Mouse (Mus musculus): ENCODE data around the gene Mprip. TPM values are rescaled to one million over a fixed set of nuclear protein-coding genes. Genes with fewer than 3 reads are reported as not detected.
"Not testable (repeated sequence)": the region's sequence is repeated elsewhere in the genome, so short reads cannot be mapped to it uniquely, and the experiment has no call there.

The Mprip gene
- polyA plus RNA-seq, 1 experiment from 2014 or later = 97.6 TPM

DNA sequence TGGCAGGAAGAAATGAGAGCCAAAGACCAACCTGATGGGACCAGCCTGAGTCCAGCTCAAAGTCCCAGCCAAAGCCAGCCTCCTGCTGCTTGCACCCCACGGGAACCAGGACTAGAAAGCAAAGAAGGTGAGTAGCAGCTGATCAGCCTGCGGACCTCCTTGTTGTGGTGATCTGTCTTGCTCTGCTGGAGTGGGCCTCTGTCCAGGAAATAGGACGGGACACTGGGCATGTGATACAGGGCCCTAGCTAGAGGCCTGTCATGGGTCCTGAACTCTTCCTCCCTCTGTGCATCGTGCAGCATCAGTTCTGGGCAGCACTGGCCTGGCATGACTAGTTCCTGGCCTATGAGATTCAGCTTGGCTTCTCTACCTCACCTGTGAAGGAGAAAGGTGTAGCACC, 74.8 kb downstream of the Mprip start:
- not testable (repeated sequence) for H3K36me3 ChIP-seq (ENCODE audit: control insufficient read depth, insufficient read depth, low read length); H3K4me1 ChIP-seq (replicated peaks; ENCODE audit: control insufficient read depth, insufficient read depth, low read length); ATAC-seq (replicated peaks; ENCODE audit: low FRiP score); H3K27me3 ChIP-seq (ENCODE audit: control insufficient read depth, insufficient read depth, low read length); H3K27ac ChIP-seq (ENCODE audit: low read depth, low read length); H3K4me2 ChIP-seq (ENCODE audit: low read depth, low read length, severe bottlenecking); H3K4me3 ChIP-seq (ENCODE audit: low read depth, low read length); H3K9ac ChIP-seq (ENCODE audit: low read length); DNase-seq (ENCODE audit: low spot score); H3K9me3 ChIP-seq (ENCODE audit: control insufficient read depth, low read length)
- 92% methylated on average over 4 of the region's 4 CpGs for WGBS

DNA sequence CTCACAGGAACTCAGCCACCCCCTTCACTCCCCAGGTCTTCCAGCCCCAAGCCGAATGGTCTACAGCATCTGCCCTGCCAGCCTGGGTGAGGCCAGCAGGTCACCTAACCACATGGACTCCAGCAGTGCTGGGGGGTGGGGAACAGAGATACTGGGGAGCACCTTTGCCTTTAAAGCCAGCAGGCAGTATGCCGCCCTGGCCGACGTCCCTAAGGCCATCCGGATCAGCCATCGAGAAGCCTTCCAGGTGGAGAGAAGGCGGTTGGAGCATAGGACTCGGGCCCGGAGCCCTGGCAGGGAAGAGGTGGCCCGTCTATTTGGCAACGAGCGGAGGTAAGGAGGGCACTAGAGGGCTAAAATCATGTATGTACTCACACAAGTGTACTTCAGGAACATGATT, 76.1 kb downstream of the Mprip start:
- no peak for DNase-seq (ENCODE audit: low spot score)
- ATAC-seq (replicated peaks; ENCODE audit: low FRiP score) = no peak
- 96% methylated on average over 12 of the region's 12 CpGs for WGBS
- H3K9me3 ChIP-seq (ENCODE audit: control insufficient read depth, low read length) = no peaks in the 10 kb centered on the region
- no peaks in the 10 kb centered on the region for H3K27me3 ChIP-seq (ENCODE audit: control insufficient read depth, insufficient read depth, low read length)
- no peak overlapping the region for H3K27ac ChIP-seq (ENCODE audit: low read depth, low read length)
- H3K9ac ChIP-seq (ENCODE audit: low read length) = no peak overlapping the region
- H3K4me3 ChIP-seq (ENCODE audit: low read depth, low read length) = no peak overlapping the region
- H3K4me1 ChIP-seq (replicated peaks; ENCODE audit: control insufficient read depth, insufficient read depth, low read length) = no peaks in the 10 kb centered on the region
- H3K4me2 ChIP-seq (ENCODE audit: low read depth, low read length, severe bottlenecking) = no peak overlapping the region
- H3K36me3 ChIP-seq (ENCODE audit: control insufficient read depth, insufficient read depth, low read length) = peaks cover 7% of the 10 kb centered on the region; the same call in 1 of the 2 replicates

DNA sequence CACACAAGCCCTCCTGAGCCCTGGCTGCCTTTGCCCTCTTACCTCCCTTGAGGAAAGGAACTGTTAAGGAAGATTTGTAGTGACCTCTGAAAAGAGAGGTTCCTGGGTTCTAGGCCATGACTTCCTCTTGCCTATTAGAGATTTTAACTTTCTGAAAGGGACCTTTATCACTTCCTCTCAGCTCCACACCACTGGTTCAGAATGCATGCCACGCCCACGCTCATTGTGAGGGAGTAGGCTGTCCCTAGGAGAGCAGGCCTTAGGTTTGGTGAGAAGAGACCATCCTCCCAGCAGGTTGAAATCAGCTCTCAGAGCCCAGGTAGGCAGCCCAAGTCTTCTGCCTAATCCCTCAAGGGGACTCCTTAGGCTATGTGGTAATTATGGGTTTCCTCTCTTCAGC, 78.9 kb downstream of the Mprip start:
- Histone ChIP-seq H3K36me3 (ENCODE audit: control insufficient read depth, insufficient read depth, low read length) (peaks cover 15% of the 10 kb centered on the region; the same call in 1 of the 2 replicates), H3K27me3 (ENCODE audit: control insufficient read depth, insufficient read depth, low read length) (no peaks in the 10 kb centered on the region), H3K4me1 (replicated peaks; ENCODE audit: control insufficient read depth, insufficient read depth, low read length) (no peaks in the 10 kb centered on the region), H3K4me3 (ENCODE audit: low read depth, low read length) (no peak overlapping the region), H3K4me2 (ENCODE audit: low read depth, low read length, severe bottlenecking) (no peak overlapping the region), H3K27ac (ENCODE audit: low read depth, low read length) (no peak overlapping the region), H3K9ac (ENCODE audit: low read length) (no peak overlapping the region), H3K9me3 (ENCODE audit: control insufficient read depth, low read length) (no peaks in the 10 kb centered on the region)
- WGBS = 80% methylated on average over 2 of the region's 2 CpGs
- DNase-seq (ENCODE audit: low spot score) (no peak), ATAC-seq (replicated peaks; ENCODE audit: low FRiP score) (no peak)

DNA sequence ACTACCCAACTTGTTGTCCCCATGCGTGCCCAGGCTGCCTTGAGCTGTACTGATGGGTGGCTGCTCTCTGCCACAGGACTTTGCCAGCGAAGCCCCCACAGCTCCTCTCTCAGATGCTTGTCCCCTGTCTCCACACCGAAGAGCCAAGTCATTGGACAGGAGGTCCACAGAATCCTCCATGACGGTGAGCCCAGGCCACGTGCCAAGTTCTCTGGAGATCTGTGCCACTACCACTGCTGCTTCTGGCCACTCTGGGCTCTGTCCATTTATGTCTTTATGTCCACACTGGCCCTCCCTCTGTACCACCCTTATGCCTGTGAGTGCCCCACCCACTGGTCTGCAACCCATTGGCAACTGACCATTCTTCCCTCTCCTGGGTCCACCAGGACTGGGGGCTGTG, 80.8 kb downstream of the Mprip start:
- Histone ChIP-seq H3K9me3 (ENCODE audit: control insufficient read depth, low read length) (no peaks in the 10 kb centered on the region), H3K27me3 (ENCODE audit: control insufficient read depth, insufficient read depth, low read length) (no peaks in the 10 kb centered on the region), H3K9ac (ENCODE audit: low read length) (no peak overlapping the region), H3K36me3 (ENCODE audit: control insufficient read depth, insufficient read depth, low read length) (peaks cover 15% of the 10 kb centered on the region; the same call in 1 of the 2 replicates), H3K4me3 (ENCODE audit: low read depth, low read length) (no peak overlapping the region), H3K4me1 (replicated peaks; ENCODE audit: control insufficient read depth, insufficient read depth, low read length) (no peaks in the 10 kb centered on the region), H3K27ac (ENCODE audit: low read depth, low read length) (no peak overlapping the region), H3K4me2 (ENCODE audit: low read depth, low read length, severe bottlenecking) (no peak overlapping the region)
- ATAC-seq (replicated peaks; ENCODE audit: low FRiP score) (no peak), DNase-seq (ENCODE audit: low spot score) (no peak)
- 99% methylated on average over 5 of the region's 5 CpGs for WGBS

DNA sequence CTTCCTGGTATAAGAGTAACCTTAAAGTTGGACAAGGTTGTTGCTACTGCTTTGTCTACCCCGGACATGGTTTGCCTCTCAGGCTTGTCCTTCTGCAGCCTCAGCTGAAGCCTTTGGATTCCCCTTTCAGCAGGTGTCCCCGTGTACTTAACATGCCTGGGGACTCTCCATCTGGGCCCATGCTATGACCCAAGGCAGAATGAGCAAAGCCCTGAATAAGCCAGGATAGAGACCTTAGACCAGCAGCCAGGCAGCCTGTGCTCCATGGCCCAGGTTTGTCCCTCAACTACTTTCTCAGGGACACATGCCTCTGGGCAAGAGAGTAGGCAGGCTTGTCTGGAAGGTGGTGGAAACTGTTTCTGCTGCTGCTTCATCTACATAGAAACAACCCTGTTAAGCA, 82.2 kb downstream of the Mprip start:
- 86% methylated on average over 2 of the region's 2 CpGs for WGBS
- H3K9me3 ChIP-seq (ENCODE audit: control insufficient read depth, low read length) = no peaks in the 10 kb centered on the region
- H3K4me3 ChIP-seq (ENCODE audit: low read depth, low read length) = no peak overlapping the region
- H3K9ac ChIP-seq (ENCODE audit: low read length) = no peak overlapping the region
- ATAC-seq (replicated peaks; ENCODE audit: low FRiP score) (no peak), DNase-seq (ENCODE audit: low spot score) (no peak)
- no peak overlapping the region for H3K4me2 ChIP-seq (ENCODE audit: low read depth, low read length, severe bottlenecking)
- H3K4me1 ChIP-seq (replicated peaks; ENCODE audit: control insufficient read depth, insufficient read depth, low read length) = no peaks in the 10 kb centered on the region
- no peaks in the 10 kb centered on the region for H3K27me3 ChIP-seq (ENCODE audit: control insufficient read depth, insufficient read depth, low read length)
- peaks cover 15% of the 10 kb centered on the region; the same call in 1 of the 2 replicates for H3K36me3 ChIP-seq (ENCODE audit: control insufficient read depth, insufficient read depth, low read length)
- H3K27ac ChIP-seq (ENCODE audit: low read depth, low read length) = no peak overlapping the region

DNA sequence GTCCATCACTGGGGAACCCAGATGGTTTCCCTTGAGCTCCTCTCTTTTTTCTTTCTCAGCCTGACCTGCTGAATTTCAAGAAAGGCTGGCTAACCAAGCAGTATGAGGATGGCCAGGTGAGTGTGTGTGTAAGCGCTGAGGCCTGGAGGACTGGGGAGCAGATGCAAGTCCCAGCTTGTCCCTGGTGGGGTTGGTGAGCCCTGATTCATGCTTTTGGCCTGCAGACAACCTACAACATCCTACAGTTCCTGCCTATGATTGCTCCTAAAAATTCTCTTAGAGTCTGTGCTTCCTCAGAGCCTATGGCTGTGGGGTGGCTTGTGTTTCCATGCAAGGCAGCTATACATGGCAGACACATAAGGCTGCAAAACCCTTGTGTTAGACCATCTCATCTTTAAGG, 82.6 kb downstream of the Mprip start:
- Histone ChIP-seq H3K36me3 (ENCODE audit: control insufficient read depth, insufficient read depth, low read length) (peaks cover 15% of the 10 kb centered on the region; the same call in 1 of the 2 replicates), H3K9me3 (ENCODE audit: control insufficient read depth, low read length) (no peaks in the 10 kb centered on the region), H3K4me1 (replicated peaks; ENCODE audit: control insufficient read depth, insufficient read depth, low read length) (no peaks in the 10 kb centered on the region), H3K4me2 (ENCODE audit: low read depth, low read length, severe bottlenecking) (no peak overlapping the region), H3K9ac (ENCODE audit: low read length) (no peak overlapping the region), H3K4me3 (ENCODE audit: low read depth, low read length) (no peak overlapping the region), H3K27ac (ENCODE audit: low read depth, low read length) (no peak overlapping the region), H3K27me3 (ENCODE audit: control insufficient read depth, insufficient read depth, low read length) (no peaks in the 10 kb centered on the region)
- ATAC-seq (replicated peaks; ENCODE audit: low FRiP score) = no peak
- DNase-seq (ENCODE audit: low spot score) = no peak
- 96% methylated on average over 1 of the region's 1 CpGs for WGBS

DNA sequence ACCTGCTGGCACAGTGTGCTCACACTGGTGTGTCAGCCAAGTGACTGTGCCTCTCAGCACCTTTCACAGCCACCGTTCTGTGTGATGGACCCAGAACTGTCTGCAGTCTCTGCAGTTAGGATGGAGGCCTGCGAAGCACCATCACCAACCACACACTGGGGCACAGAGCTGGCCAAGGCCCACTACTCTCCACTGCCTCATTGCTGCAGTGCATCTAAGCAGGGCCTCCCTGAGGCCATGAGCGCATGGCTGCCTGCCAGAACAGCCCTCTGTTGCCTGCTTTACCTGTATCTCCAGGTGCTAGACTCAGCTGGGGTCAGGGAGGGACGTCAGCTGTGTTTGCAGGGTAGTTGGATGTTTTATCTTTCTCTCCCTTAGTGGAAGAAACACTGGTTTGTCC, 83.3 kb downstream of the Mprip start:
- Histone ChIP-seq H3K27me3 (ENCODE audit: control insufficient read depth, insufficient read depth, low read length) (no peaks in the 10 kb centered on the region), H3K9ac (ENCODE audit: low read length) (no peak overlapping the region), H3K4me3 (ENCODE audit: low read depth, low read length) (no peak overlapping the region), H3K9me3 (ENCODE audit: control insufficient read depth, low read length) (no peaks in the 10 kb centered on the region), H3K27ac (ENCODE audit: low read depth, low read length) (no peak overlapping the region), H3K36me3 (ENCODE audit: control insufficient read depth, insufficient read depth, low read length) (peaks cover 15% of the 10 kb centered on the region; the same call in 1 of the 2 replicates), H3K4me2 (ENCODE audit: low read depth, low read length, severe bottlenecking) (no peak overlapping the region), H3K4me1 (replicated peaks; ENCODE audit: control insufficient read depth, insufficient read depth, low read length) (no peaks in the 10 kb centered on the region)
- DNase-seq (ENCODE audit: low spot score) (no peak), ATAC-seq (replicated peaks; ENCODE audit: low FRiP score) (no peak)
- 93% methylated on average over 4 of the region's 4 CpGs for WGBS

DNA sequence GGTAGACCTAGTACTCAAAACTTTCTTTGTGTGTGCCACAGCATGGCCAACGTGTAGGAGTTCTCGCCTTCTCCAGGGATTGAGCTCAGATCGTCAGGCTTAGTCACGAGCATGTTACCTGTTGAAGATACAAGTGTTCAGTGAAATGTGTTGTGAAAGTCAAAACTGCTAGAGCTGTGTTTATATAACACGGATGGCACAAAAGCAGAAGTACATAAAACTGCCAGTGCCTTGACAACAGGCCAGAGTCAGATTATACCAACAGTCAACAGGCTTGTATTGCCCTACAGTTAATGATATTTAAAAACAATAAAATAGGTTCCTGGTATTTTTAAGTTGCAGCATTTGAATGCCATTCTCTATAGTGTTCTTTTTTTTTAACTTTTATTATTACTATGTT, 84.7 kb downstream of the Mprip start:
- Histone ChIP-seq H3K4me3 (ENCODE audit: low read depth, low read length) (no peak overlapping the region), H3K9ac (ENCODE audit: low read length) (no peak overlapping the region), H3K9me3 (ENCODE audit: control insufficient read depth, low read length) (no peaks in the 10 kb centered on the region), H3K27me3 (ENCODE audit: control insufficient read depth, insufficient read depth, low read length) (no peaks in the 10 kb centered on the region), H3K36me3 (ENCODE audit: control insufficient read depth, insufficient read depth, low read length) (peaks cover 11% of the 10 kb centered on the region; the same call in 1 of the 2 replicates), H3K27ac (ENCODE audit: low read depth, low read length) (no peak overlapping the region), H3K4me1 (replicated peaks; ENCODE audit: control insufficient read depth, insufficient read depth, low read length) (no peaks in the 10 kb centered on the region), H3K4me2 (ENCODE audit: low read depth, low read length, severe bottlenecking) (no peak overlapping the region)
- no peak for DNase-seq (ENCODE audit: low spot score)
- ATAC-seq (replicated peaks; ENCODE audit: low FRiP score) = no peak
- 94% methylated on average over 5 of the region's 5 CpGs for WGBS

DNA sequence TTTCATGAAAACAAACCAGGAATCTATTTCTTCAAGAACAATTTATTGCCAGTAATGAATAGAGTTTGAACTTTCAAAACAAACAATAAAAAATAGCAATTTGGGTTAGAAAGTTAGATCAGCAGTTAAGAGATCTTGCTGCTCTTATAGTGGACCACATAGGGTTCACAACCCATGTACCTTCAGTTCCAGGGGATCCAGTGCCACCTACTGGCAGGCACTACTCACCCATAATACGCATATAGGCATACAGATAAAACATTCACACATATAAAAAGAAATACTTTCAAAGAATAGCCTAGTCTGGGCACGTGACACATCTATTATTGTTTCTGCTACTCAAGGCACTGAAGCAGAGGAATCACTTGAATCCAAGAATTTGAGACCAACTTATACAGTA, 85.5 kb downstream of the Mprip start:
- Histone ChIP-seq H3K9me3 (ENCODE audit: control insufficient read depth, low read length) (no peaks in the 10 kb centered on the region), H3K27ac (ENCODE audit: low read depth, low read length) (no peak overlapping the region), H3K27me3 (ENCODE audit: control insufficient read depth, insufficient read depth, low read length) (no peaks in the 10 kb centered on the region), H3K36me3 (ENCODE audit: control insufficient read depth, insufficient read depth, low read length) (peaks cover 11% of the 10 kb centered on the region; the same call in 1 of the 2 replicates), H3K9ac (ENCODE audit: low read length) (no peak overlapping the region), H3K4me1 (replicated peaks; ENCODE audit: control insufficient read depth, insufficient read depth, low read length) (no peaks in the 10 kb centered on the region), H3K4me3 (ENCODE audit: low read depth, low read length) (no peak overlapping the region), H3K4me2 (ENCODE audit: low read depth, low read length, severe bottlenecking) (no peak overlapping the region)
- DNase-seq (ENCODE audit: low spot score) (no peak), ATAC-seq (replicated peaks; ENCODE audit: low FRiP score) (no peak)
- WGBS = 88% methylated on average over 2 of the region's 2 CpGs
